Mouse (Mus musculus) thymus, postnatal 14 days (tissue): ENCODE data around the gene Psmd1.

Experiments
- DNase-seq: peaks from one replicate; pipeline ENCODE4 v3.0.0; 2021

Psmd1 gene

DNA sequence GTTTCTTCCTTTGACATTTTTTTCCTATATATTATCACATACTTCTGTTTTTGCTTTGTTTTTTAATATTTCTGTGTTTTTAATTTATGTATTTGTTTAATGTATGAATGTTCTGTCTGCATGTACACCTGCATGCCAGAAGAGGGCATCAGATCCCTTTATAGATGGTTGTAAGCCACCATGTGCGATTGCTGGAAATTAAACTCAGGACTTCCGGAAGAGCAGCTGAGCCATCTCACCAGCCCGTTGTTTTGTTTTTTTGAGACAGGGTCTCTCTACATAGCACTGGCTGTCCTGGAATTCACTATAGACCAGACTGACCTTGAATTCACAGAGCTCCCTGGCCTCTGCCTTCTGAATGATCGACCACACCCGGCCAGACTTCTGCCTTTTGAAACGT lies 1.7 kb upstream of the Psmd1 start:
- DNase-seq: no peak

DNA sequence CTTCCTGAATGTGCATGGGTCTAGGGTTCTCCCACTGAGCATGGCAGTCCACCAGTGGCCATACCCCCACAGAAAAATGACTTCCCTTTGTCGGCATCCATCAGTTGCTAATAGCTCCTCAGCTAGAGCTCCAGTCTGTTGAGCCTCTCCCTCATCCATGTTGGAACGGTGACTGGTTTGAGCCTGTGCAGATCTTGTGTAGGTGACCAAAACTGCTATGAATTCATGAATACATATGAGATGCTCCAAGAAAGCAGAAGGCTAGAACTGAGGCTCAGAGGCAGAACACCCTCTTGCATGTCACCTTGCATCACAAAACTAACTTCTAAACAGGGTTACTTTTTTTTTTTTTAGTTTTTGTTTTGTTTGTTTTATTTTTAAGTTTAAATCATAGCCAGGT lies 12.4 kb downstream of the Psmd1 start:
- no peak for DNase-seq

DNA sequence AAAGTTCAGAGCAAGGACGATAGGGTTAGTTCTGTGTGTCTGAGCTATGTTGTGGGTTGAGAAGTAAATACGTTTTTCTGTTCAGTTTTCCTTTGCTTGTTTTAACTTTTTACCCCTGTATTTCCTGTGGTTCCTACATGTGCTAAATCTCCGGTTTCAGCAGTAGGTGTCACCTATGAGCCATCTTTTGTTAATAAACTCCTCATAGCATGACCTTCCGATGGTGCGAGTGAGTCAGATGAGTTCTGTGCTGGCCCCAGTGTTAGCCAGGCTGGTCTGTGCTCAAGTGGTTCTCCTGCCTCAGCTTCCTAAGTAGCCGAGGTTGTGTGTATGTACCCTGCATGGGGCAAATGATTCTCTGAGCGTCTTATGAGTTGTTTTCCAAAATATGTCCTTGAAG lies 30.2 kb downstream of the Psmd1 start:
- DNase-seq: no peak

DNA sequence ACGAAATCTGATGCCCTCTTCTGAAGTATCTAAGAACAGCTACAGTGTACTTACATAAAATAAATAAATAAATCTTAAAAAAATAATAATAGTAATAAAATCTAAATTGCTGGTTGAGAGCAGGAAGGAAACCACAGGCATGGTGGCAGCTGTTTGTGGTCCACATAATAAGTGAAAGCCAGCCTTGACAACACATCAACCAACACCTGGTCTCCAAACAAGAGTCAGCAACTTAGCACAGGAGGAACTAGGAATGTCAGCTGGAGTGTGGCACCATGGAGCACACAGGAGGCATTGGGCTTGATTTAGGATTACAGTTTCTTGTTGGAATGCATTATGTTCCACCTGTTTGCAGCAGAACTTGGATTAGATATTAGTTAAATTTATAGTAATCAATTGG lies 40.9 kb downstream of the Psmd1 start:
- no peak for DNase-seq

DNA sequence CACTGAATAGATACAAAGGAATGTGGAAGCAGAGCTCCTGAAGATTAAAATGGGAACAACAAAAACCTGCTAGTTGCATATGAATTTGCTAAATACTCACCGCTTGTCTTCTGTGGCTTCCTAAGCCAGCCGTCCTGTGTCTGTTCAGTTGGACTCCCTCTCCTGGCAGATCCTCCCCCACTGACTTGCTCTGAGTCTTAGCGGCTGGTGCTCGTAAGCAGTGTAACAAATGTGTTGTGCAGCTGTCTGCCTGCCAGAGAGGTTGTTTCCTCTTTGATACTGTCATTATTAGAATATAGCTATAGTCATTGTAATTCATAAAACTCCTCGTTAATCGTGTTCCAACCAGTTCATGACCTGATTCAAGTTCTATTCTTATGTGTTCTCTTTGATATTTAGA lies 47.6 kb downstream of the Psmd1 start, which contains the start of gene Htr2b:
Gene Htr2b (minus strand): TSS at position 192 of the 400 bp plus-strand sequence.
- DNase-seq: no peak

DNA sequence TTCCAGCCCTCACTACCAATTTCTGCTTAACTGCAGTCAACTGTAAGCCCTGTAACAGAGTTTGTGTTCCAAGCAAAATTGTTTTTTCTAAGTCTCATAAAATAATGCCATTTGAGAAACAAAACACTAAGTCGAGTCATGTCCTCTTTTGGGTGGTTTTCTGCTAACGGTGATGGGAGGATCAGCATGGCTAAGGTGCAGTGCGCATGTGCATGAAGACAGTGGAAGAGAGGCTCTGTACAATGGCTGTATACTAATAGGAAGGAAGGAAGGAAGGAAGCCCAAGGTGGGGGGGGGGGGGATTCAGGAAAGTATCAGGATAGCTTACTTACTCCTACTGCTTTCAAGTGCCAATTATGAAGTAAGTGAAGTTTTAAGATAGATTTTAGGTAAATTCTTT lies 50.0 kb downstream of the Psmd1 start:
- DNase-seq: no peak

DNA sequence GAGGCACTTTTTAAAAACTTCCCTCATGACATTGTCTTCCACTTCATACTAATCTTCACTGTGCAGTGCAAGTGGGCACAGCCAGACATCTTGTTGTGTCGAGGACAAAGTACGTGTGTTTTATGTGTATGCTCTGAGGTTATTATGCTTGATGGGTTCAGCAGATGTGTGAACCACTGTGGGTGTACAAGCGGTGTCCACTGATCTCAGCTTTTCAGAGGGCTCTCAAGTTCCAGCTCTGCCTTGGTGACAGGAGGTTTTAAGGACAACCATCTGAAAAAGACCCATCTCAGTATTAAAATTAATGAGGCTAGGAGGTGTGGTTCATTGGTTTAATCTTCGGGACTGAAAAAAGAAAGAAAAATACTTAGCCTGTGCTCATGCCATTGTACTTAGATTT lies 55.4 kb downstream of the Psmd1 start:
- no peak for DNase-seq

DNA sequence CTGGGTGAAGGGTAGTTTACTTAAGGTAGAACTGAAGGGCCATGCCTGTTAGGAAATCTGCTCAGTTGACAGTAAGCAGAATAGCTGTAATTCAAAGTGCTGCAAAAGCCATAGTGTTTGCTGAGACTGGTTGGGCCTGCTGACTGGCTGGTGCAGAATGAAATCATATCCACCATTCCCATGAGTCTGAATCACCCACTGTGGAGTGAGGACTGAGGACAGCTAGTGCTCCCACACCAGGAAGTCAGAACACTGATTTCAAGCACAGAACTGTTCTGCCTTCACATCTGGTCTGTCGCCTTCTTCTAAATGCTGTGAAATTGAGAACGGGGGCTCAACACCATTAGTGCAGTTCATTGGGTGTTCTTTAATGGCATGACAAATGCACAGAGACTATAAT lies 61.8 kb downstream of the Psmd1 start:
- no peak for DNase-seq

DNA sequence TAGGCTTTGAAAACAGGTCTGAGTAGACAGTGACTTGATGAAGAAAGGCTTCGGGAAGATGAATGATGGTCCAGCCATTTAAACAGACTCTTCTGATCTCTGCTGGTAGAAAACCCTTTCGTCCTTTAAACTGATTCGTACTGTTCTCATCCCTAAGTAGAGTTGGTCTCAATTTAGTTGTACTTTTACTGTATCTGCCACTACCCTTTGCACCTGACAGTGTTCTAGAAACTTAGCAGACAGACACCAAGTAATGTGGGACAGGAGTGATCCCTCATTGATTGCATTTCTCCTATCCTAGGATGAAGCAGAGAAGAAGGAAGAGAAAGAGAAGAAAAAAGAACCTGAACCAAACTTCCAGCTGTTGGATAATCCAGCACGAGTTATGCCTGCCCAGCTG lies 69.2 kb downstream of the Psmd1 start, which contains the start of gene Gm21972:
Gene Gm21972 (plus strand): TSS at position 301 of the 400 bp plus-strand sequence.
- DNase-seq: no peak

DNA sequence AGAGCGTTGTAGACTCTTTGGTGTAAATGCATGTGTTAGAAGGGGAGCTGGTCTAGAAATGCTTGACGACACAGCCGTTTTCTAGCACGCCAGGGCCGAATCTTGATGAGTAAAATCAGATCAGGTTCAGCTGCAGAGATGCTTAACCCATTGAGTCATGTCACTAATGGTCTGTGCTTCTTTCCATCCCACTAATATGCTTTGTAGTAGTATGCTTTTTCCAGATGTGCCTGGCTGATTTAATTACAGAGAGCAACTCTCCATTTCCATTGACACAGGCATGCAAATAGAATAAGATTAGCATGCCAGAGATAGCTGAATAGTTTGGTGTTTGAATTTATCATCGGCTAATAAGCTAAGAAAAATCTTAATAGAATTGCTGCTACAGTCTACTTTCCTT lies 71.1 kb downstream of the Psmd1 start:
- DNase-seq: no peak

DNA sequence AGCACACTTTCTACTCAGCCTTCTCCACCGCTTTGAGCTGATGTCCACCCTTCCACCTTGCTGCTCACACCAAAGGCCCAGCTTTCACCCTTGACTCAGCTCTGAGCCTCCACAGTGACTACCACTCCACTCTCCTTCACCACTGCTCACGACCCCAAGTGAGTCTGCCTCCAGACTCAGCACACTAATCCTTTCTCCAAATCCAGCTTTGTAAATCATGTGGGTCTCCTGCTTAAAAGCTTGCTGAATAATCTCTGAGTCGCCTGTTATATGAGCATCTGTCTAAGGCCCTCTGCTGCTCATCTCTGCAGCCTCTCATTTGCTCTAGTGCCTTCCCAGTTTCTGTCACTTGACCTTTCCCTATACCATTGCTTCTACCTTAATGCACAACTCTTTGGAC lies 76.9 kb downstream of the Psmd1 start:
- DNase-seq: no peak

DNA sequence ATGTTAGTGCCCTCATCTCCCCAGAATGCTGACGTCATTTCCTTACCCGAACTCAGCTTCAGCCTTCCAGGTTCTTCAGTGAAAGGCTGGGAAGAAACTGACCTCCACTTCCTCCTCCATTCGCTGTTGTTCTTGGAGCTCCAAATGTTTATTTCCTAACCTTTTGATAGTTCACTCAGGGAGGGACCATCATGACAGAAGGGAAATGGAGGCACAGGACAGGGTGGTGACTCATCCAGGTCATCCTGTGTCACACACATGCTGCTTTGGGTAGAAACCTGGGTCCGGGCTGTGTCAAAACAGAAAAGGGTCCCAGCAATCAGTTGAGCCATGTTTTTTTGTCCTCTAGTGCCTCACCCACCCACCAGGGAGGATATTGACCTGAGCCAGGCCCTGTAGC lies 79.0 kb downstream of the Psmd1 start:
- no peak for DNase-seq

DNA sequence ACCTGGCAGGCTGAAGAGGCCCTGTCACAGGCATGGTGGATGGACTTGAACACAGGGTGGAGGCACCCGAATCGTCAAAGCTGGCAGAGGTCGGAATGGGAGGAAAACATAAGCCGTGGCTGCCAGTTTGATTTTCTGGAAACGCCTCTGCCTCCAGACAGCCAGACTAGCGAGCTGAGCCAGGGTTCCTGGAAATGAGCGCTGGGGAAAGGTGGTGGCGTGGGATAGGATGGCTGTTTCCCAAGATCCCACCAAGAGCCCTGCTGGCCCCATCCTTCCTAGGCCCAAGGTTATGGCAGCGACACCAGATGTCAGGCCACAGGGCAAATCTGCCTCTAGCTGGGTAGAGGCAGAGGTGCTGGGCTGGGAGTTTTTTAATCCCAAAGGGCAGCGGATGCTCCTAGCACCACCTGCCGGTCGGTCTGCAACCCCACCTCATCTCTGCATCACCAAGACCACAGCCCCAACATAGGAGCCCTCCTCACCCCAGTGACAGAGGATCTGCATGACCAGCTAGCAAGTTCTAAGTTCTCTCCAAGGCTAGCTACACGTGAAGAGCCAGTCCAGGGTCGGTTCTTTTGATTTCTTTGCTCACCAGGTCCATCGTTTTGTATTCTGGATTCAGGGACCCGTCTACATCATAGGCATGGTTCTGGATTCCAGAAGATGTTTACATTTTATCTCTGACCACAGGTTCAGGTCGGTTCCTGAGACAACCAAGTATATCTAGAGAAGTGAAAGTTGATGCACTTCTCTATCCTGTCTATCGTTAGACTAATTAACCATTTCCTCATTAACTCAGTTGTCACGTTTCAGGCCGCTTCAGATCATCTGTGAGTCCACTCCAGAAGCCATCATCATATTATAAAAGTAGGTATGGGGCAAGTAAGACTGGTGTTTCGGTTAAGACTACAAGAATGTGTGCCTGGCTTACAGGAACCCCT lies 80.1 kb downstream of the Psmd1 start:
- DNase-seq: no peak

DNA sequence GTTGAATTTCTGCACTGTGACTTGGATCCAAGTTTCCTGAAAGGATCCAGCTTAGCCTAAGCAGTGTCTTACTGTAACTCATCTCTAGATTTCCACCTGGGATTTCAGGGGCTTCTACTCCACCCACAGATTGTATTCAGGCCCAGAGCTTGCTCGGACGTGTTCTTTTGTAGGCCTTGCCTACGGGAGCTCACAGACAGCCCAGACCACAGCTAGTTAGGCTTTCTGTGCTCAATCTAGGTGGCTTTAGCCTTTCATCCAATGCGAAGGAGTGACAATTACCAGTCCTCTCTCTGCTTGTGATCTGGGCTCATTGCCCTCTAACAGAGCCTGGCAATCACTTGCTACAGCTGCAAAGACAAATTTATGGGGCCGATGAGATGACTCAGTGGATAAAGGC lies 82.1 kb downstream of the Psmd1 start:
- DNase-seq: no peak

DNA sequence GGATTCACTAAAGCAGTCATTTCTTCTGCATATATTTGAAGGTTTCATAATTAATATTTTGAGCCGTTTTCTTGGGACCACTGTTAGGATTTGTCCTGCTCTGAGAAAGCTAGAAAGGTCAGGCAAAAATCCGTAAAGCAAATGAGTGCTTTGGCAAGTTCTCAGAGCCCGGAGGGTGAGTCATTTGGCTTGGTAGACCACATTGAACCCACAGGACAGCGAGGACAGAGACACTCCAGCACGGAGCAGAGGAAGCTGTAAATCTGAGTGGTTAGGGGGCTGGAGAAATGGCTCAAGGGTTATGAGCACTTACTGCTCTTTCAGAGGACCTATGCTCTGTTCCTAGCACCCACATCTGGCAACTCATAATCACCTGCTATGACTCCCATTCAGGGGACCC lies 83.4 kb downstream of the Psmd1 start:
- no peak for DNase-seq

DNA sequence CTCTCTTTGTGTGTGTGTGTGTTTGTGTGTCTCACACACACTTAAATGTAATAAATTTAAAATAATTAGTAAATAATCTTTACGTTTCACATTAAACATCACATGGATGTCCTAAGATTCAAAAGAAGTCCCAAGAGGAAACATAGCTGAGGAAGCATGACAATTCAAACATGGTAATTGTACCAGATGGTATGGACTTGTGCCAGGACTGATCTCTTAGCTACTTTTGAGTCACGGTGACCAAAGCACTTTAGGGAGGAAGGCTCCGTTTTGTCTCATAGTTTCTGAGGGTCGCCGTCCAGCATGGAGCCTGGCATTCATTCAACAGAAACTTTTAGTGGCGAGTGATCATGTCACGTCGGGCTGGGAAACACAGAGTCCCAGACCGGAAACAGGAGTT lies 84.0 kb downstream of the Psmd1 start:
- DNase-seq: no peak

DNA sequence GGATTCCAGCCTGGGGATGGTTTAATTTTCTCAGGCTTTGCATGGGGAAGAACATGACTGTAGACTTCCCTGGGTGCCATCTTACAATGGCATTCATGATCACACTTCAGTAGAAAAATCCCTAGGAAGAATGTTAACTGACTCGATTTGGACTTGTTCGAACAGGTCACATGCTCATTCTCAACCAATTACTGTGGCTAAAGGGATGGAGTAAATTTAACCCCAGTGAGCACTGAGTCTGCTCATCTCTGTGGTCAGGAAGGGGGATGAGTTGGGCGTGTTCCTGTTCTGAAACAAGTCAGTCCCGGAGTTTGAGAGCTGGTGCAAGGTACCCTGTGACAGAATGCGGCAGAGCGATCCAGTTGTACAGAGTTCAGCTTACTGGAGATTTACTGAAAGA lies 86.7 kb downstream of the Psmd1 start:
- DNase-seq: no peak

DNA sequence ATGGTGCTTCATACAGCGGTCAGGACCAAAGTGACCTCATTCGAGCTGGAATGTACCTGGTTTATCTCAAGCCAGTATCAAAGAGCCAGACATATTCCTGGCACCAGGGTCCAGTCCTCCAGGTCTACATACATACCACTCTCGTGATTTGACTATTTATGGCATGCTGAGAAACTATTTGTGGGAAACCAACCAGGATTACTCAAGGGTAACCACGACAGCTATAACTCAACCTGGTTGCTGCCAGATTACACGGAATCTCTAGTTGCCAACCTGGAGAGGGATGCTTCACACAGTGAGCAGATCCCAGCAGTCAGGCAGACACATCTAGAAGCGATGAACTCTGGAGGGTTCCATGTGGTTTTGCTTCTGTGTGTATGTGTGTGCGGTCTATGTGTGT lies 87.2 kb downstream of the Psmd1 start:
- no peak for DNase-seq

DNA sequence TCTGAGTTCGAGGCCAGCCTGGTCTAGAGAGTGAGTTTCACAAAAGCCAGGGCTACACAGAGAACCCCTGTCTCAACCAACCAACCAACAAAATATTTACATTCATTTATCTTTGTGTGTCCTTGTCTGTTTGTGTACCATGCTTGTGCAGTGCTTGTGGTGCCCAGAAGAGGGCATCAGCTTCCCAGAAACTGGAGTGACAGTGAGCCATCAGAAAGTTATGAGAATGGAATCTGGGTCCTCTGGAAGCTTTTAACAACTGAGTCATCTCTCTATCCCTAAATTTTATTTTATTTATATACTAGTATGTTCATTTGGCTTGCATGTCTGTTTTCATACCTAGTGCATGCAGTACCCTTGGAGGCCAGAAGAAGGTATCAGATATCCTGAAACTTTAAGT lies 88.4 kb downstream of the Psmd1 start:
- peak; percentile 26 for DNase-seq

DNA sequence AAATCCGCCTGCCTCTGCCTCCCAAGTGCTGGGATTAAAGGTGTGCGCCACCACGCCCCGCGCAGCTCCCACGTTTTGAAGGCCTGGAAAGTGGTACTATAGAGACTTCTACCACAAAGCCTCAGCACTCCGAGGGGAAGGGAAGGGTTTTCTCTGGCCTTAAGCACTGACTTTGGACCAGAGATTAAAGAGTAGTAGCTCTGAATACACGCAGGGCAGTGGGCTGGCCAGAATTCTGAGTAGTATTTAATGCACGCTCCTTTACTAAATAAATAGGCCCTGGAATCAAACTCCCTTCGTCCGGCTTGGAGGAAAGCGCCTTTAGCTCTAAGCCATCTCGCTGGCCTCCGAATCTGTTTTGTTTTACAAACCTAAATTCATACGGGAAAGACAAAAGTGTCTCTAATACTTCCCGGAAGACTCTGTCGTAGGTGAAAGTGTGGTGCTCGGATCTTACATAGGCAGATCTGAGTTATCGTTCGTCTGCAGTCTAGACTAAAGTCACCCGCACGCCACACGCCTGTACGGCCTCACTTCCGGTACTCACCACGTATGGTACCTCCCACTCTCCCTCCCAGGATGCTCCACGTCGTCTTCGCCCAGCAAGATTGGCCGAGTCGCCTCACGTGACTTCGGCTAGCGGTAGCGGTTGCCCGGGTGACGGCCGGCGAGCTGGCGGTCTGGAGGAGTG lies 90.1 kb downstream of the Psmd1 start, which contains the start of gene Armc9:
Gene Armc9 (plus strand): TSS at position 648 of the 691 bp plus-strand sequence.
- peak; percentile 96 for DNase-seq

DNA sequence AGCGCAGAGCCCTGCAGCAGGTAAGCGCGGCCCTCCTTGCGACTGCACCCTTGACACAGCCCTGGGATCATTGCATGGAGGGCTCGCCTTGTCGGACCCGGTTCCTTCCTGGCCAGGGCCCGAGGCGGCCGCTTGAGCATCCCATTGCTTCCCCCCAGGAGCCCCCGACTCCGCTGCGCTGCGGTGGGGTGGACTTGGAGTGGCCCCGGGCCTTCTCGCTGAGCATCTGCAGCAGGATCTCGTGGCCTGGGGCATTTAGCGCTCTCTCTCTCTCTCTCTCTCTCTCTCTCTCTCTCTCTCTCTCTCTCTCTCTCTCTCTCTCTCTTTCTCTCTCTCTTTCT lies 90.6 kb downstream of the Psmd1 start:
- DNase-seq: no peak

DNA sequence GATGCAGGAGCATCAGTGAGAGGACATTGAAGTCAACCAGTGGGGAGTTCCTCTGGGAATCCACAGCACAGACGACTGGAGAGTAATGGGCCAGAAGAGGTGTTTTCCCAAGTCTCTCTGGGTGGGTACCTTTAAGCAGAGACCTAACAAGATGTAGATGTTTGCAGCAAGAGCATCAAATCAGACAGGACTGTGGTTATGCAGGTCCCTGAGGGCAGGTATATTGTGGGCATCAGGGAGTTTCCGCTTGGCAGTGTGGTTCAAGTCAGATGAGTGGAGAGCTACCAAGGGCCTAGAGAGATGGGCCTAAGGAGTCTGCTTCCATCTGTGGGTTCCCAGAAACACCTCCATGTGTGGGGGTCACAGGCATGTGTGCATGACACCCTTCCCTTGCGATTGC lies 91.9 kb downstream of the Psmd1 start:
- no peak for DNase-seq

DNA sequence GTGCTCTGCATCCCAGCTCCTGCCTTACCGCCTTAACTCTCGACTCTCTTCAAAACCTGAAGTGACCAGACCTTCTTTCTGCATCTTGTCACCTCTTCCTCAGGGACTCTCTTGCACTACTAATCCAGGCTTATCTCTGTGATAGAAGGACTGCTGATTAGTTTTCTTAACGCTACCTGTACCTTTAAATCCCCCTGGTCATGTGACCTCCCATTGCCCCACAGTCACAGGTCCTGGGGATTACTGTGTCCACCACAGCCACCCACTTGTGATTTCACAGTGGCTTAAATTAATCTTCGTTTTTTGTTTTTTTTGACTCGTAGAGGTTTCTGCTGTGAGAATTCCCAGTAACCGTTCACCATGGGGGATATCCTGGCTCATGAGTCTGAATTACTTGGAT lies 92.4 kb downstream of the Psmd1 start:
- DNase-seq: no peak

DNA sequence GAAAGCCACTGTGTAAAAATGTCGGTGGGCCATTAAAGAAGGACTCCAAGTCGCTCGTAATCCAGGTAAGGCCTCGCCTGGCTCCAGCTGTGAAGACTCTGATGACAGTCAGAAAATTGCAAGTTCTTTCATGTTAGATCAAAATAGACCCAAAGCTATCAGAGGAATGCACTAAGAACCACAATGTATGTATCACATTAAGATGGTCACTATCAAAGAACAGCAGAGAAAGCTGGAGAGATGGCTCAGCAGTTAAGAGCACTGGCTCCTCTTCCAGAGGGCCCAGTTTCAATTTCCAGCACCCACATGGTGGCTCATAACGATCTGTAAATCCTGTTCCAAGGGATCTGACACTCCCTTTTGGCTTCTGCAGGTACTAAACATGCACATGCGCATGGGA lies 95.9 kb downstream of the Psmd1 start:
- DNase-seq: no peak
